Mouse (Mus musculus): ENCODE data around the gene Amdhd2. TPM values are rescaled to one million over a fixed set of nuclear protein-coding genes. Genes with fewer than 3 reads are reported as not detected.
A peak's percentile ranks its signal among the peaks of the same experiment; 100 is the strongest.
"Not testable (repeated sequence)": the region's sequence is repeated elsewhere in the genome, so short reads cannot be mapped to it uniquely, and the experiment has no call there.

Amdhd2 gene
- polyA plus RNA-seq, 1 experiment from 2014 or later = 27.1 TPM

GRCm38 (mm10) chr17:24141425-24141920 is 22.1 kb downstream of the Amdhd2 start:
- H3K9me3 ChIP-seq (ENCODE audit: control insufficient read depth, low read length) = no peaks in the 10 kb centered on the region
- H3K4me2 ChIP-seq (ENCODE audit: low read length) = peak overlapping the region; percentile 71
- under 1% methylated on average over 49 of the region's 57 CpGs for WGBS
- H3K4me3 ChIP-seq (ENCODE audit: low read depth, low read length) = peak overlapping the region; percentile 97
- peak overlapping the region; percentile 86 for H3K9ac ChIP-seq (ENCODE audit: low read length)
- H3K36me3 ChIP-seq (ENCODE audit: control insufficient read depth, insufficient read depth, low read length) = no peaks in the 10 kb centered on the region
- peak overlapping the region; percentile 81 for H3K27ac ChIP-seq (ENCODE audit: low read depth)
- H3K27me3 ChIP-seq (replicated peaks; ENCODE audit: control insufficient read depth, insufficient read depth, low read length) = no peaks in the 10 kb centered on the region
- DNase-seq (ENCODE audit: low spot score) (peak; percentile 95), ATAC-seq (replicated peaks; ENCODE audit: low FRiP score, low TSS enrichment, low read depth) (peak; percentile 97)
- peaks cover 18% of the 10 kb centered on the region for H3K4me1 ChIP-seq (replicated peaks; ENCODE audit: control insufficient read depth, insufficient read depth, low read length)

DNA sequence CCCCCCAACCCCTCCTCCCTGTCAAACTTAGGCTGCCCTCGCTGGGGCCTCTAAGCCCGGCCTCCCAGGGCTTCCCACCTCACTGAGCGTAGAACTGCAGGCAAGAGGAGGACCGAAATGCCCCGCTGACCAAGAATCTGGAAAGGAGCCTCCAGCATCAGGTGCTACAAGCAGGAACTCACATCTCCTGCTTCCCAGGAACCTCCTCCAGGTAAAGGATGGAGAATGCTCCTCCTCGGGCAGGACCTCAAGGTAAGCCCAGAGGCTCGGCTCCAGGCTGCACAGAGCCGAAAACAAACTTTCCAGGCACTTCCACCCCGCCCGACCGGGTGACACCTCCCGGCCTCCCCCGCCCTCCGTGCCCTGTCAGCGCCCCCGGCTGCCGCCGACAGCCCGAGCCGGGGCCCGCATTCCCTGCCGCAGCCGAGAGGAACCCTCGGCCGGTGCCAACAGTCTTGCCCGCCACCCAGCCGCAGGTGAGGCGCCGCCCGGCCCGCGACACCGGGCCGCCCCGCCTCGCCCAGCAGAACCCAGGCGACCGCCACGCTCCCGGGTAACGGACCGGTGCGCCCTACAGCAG is 22.6 kb downstream of the Amdhd2 start:
- no peaks in the 10 kb centered on the region for H3K36me3 ChIP-seq (ENCODE audit: control insufficient read depth, insufficient read depth, low read length)
- WGBS = under 1% methylated on average over 29 of the region's 43 CpGs
- peak overlapping the region; percentile 70 for H3K4me2 ChIP-seq (ENCODE audit: low read length)
- H3K27ac ChIP-seq (ENCODE audit: low read depth) = peak overlapping the region; percentile 81
- H3K27me3 ChIP-seq (replicated peaks; ENCODE audit: control insufficient read depth, insufficient read depth, low read length) = no peaks in the 10 kb centered on the region
- no peaks in the 10 kb centered on the region for H3K9me3 ChIP-seq (ENCODE audit: control insufficient read depth, low read length)
- peak overlapping the region; percentile 86 for H3K9ac ChIP-seq (ENCODE audit: low read length)
- ATAC-seq (replicated peaks; ENCODE audit: low FRiP score, low TSS enrichment, low read depth) = peak; percentile 61
- peaks cover 18% of the 10 kb centered on the region for H3K4me1 ChIP-seq (replicated peaks; ENCODE audit: control insufficient read depth, insufficient read depth, low read length)
- peak; percentile 73 for DNase-seq (ENCODE audit: low spot score)
- H3K4me3 ChIP-seq (ENCODE audit: low read depth, low read length) = peak overlapping the region; percentile 97

DNA sequence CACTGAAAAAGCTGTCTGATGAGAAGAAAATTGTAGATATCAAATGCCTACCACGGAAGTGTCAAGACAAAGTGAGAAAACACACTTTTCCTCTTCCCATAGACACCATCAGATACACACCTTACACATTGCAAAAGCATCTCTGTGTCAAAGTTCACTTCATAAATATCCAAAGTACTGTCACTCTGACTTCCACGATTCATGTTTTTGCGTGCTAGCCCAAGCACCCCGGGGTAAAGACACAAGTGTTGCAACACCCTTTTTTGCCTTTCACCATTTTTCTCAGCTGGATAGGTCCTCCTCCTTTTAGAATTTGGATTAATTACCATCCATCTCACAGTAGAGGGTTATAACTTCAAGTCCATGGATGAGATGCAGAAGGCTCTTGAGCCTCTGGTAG is 23.6 kb downstream of the Amdhd2 start:
- H3K4me2 ChIP-seq (ENCODE audit: low read length) = peak overlapping the region; percentile 70
- no peaks in the 10 kb centered on the region for H3K9me3 ChIP-seq (ENCODE audit: control insufficient read depth, low read length)
- WGBS = 90% methylated on average over 4 of the region's 4 CpGs
- H3K4me3 ChIP-seq (ENCODE audit: low read depth, low read length) = peak overlapping the region; percentile 97; the same call in 1 of the 2 replicates
- peaks cover 18% of the 10 kb centered on the region for H3K4me1 ChIP-seq (replicated peaks; ENCODE audit: control insufficient read depth, insufficient read depth, low read length)
- H3K36me3 ChIP-seq (ENCODE audit: control insufficient read depth, insufficient read depth, low read length) = no peaks in the 10 kb centered on the region
- DNase-seq (ENCODE audit: low spot score) = no peak
- H3K9ac ChIP-seq (ENCODE audit: low read length) = no peak overlapping the region
- no peak overlapping the region for H3K27ac ChIP-seq (ENCODE audit: low read depth)
- no peak for ATAC-seq (replicated peaks; ENCODE audit: low FRiP score, low TSS enrichment, low read depth)
- no peaks in the 10 kb centered on the region for H3K27me3 ChIP-seq (replicated peaks; ENCODE audit: control insufficient read depth, insufficient read depth, low read length)

DNA sequence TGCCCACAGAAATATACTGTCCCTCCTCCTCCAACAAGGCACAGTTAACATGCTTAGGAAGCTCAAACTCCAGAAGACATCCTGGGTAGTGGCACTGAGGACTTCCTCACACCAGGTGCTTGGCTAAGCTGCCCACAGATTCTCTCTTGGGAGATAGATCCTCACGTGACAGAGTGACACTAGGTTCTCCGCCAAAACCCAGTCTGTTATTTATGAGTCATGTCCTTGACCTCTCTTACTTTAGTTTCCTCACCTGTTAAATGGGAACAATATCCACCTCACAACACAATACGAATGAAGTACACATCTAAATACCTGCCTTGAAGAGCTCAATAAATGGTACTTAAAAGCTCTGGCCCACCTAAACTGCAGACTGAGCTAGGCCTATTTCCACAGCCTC is 24.3 kb downstream of the Amdhd2 start:
- H3K9me3 ChIP-seq (ENCODE audit: control insufficient read depth, low read length) = no peaks in the 10 kb centered on the region
- no peak for ATAC-seq (replicated peaks; ENCODE audit: low FRiP score, low TSS enrichment, low read depth)
- H3K4me2 ChIP-seq (ENCODE audit: low read length) = no peak overlapping the region
- no peak overlapping the region for H3K27ac ChIP-seq (ENCODE audit: low read depth)
- 80% methylated on average over 3 of the region's 3 CpGs for WGBS
- no peaks in the 10 kb centered on the region for H3K27me3 ChIP-seq (replicated peaks; ENCODE audit: control insufficient read depth, insufficient read depth, low read length)
- H3K9ac ChIP-seq (ENCODE audit: low read length) = no peak overlapping the region
- DNase-seq (ENCODE audit: low spot score) = no peak
- no peak overlapping the region for H3K4me3 ChIP-seq (ENCODE audit: low read depth, low read length)
- no peaks in the 10 kb centered on the region for H3K36me3 ChIP-seq (ENCODE audit: control insufficient read depth, insufficient read depth, low read length)
- H3K4me1 ChIP-seq (replicated peaks; ENCODE audit: control insufficient read depth, insufficient read depth, low read length) = peaks cover 18% of the 10 kb centered on the region

DNA sequence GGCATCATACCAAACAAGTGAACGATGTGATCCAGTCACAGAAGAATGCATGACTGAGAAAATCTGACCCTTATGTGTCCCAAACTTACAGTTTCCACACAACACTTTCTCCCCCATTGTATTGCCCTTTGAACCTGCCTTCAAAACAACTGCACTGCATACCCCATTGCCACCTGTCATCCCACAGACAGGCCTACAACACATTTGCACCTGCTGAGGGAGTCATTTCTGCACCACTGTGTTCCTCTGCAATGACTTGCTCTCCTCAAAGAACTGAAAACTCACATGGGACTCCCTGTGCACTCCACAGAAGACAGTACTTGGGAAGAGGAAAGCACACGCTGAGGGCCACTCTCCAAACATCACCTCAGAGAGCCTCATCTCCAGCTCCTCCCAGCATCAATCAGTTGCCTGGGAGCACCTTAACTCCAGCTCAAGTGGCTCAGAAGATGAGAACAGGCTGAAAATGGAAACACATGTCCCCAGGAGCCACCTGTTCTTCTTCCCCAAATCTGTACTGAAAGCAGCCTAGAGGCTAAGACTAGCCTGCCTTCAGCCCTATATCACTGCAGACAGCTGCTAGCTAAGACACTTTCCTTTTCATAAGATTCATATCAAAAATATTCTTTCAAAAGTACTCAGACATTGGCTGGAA is 26.2 kb downstream of the Amdhd2 start:
- peaks cover 18% of the 10 kb centered on the region for H3K4me1 ChIP-seq (replicated peaks; ENCODE audit: control insufficient read depth, insufficient read depth, low read length)
- DNase-seq (ENCODE audit: low spot score) = no peak

GRCm38 (mm10) chr17:24134062-24134461 is 29.5 kb downstream of the Amdhd2 start:
- no peaks in the 10 kb centered on the region for H3K9me3 ChIP-seq (ENCODE audit: control insufficient read depth, low read length)
- H3K4me1 ChIP-seq (replicated peaks; ENCODE audit: control insufficient read depth, insufficient read depth, low read length) = no peaks in the 10 kb centered on the region
- H3K4me2 ChIP-seq (ENCODE audit: low read length) = no peak overlapping the region
- H3K27ac ChIP-seq (ENCODE audit: low read depth) = no peak overlapping the region
- no peak overlapping the region for H3K4me3 ChIP-seq (ENCODE audit: low read depth, low read length)
- H3K9ac ChIP-seq (ENCODE audit: low read length) = no peak overlapping the region
- H3K27me3 ChIP-seq (replicated peaks; ENCODE audit: control insufficient read depth, insufficient read depth, low read length) = no peaks in the 10 kb centered on the region
- no peaks in the 10 kb centered on the region for H3K36me3 ChIP-seq (ENCODE audit: control insufficient read depth, insufficient read depth, low read length)
- ATAC-seq (replicated peaks; ENCODE audit: low FRiP score, low TSS enrichment, low read depth) (no peak), DNase-seq (ENCODE audit: low spot score) (no peak)

More for the DNA sequence above, 26.2 kb downstream of the Amdhd2 start:
- H3K27ac ChIP-seq (ENCODE audit: low read depth) = no peak overlapping the region
- H3K9ac ChIP-seq (ENCODE audit: low read length) = no peak overlapping the region
- H3K4me2 ChIP-seq (ENCODE audit: low read length) = no peak overlapping the region
- no peak overlapping the region for H3K4me3 ChIP-seq (ENCODE audit: low read depth, low read length)
- no peaks in the 10 kb centered on the region for H3K36me3 ChIP-seq (ENCODE audit: control insufficient read depth, insufficient read depth, low read length)
- no peak for ATAC-seq (replicated peaks; ENCODE audit: low FRiP score, low TSS enrichment, low read depth)
- WGBS = 73% methylated on average over 2 of the region's 2 CpGs
- no peaks in the 10 kb centered on the region for H3K9me3 ChIP-seq (ENCODE audit: control insufficient read depth, low read length)
- no peaks in the 10 kb centered on the region for H3K27me3 ChIP-seq (replicated peaks; ENCODE audit: control insufficient read depth, insufficient read depth, low read length)

DNA sequence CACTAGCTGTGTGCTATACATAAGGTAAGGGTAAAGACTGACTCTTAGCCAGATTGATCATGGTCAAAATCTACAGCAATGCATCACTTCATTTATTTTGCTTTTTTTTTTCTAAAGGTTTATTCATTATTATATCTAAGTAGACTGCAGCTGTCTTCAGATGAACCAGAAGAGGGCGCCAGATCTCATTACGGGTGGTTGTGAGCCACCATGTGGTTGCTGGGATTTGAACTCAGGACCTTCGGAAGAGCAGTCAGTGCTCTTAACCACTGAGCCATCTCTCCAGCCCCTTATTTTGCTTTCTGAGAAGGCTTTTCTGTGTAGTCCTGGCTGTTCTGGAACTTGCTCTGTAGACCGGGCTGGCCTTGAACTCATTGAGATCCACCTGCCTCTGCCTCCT is 30.6 kb downstream of the Amdhd2 start:
- not testable (repeated sequence) for H3K9ac ChIP-seq (ENCODE audit: low read length); DNase-seq (ENCODE audit: low spot score); H3K4me1 ChIP-seq (replicated peaks; ENCODE audit: control insufficient read depth, insufficient read depth, low read length); H3K9me3 ChIP-seq (ENCODE audit: control insufficient read depth, low read length); ATAC-seq (replicated peaks; ENCODE audit: low FRiP score, low TSS enrichment, low read depth); H3K4me3 ChIP-seq (ENCODE audit: low read depth, low read length); H3K4me2 ChIP-seq (ENCODE audit: low read length); H3K27me3 ChIP-seq (replicated peaks; ENCODE audit: control insufficient read depth, insufficient read depth, low read length); H3K36me3 ChIP-seq (ENCODE audit: control insufficient read depth, insufficient read depth, low read length); H3K27ac ChIP-seq (ENCODE audit: low read depth)
- WGBS = 91% methylated on average over 4 of the region's 4 CpGs

DNA sequence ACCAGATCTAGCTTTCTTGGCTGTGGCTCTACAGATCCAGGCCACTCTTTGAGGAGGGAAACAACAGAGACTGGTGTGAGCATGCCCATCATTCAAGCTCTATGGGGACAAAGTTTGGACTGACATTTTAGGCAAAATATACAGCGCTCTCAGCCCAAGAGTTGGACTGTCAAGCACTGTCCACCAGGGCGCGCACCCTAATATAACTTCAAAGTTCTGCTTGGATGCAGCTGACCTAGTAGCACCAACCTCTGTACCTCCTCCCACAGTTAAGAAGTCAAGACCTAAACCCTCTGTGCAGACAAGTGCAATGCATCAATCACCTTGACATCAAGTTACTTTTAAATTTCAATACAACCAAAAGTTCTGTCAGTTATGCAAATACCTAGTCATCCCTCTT is 32.0 kb downstream of the Amdhd2 start:
- Histone ChIP-seq H3K27ac (ENCODE audit: low read depth) (no peak overlapping the region), H3K36me3 (ENCODE audit: control insufficient read depth, insufficient read depth, low read length) (no peaks in the 10 kb centered on the region), H3K9me3 (ENCODE audit: control insufficient read depth, low read length) (no peaks in the 10 kb centered on the region), H3K4me3 (ENCODE audit: low read depth, low read length) (no peak overlapping the region), H3K4me2 (ENCODE audit: low read length) (no peak overlapping the region), H3K9ac (ENCODE audit: low read length) (no peak overlapping the region), H3K27me3 (replicated peaks; ENCODE audit: control insufficient read depth, insufficient read depth, low read length) (no peaks in the 10 kb centered on the region), H3K4me1 (replicated peaks; ENCODE audit: control insufficient read depth, insufficient read depth, low read length) (no peaks in the 10 kb centered on the region)
- no peak for ATAC-seq (replicated peaks; ENCODE audit: low FRiP score, low TSS enrichment, low read depth)
- 86% methylated on average over 3 of the region's 3 CpGs for WGBS
- no peak for DNase-seq (ENCODE audit: low spot score)

DNA sequence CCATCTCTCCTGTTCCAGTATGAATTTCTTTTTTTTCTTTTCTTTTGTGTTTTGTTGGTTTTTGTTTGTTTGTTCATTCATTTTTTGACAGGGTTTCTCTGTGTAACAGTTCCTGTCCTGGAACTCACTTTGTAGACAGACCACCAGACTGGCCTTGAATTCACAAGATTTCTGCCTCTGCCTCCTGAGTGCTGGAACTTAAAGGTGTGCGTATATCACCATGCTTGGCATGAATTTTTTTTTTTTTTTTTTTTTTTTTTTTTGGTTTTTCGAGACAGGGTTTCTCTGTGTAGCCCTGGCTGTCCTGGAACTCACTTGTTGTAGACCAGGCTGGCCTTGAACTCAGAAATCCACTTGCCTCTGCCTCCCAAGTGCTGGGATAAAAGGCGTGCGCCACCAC is 34.3 kb downstream of the Amdhd2 start:
- H3K4me1 ChIP-seq (replicated peaks; ENCODE audit: control insufficient read depth, insufficient read depth, low read length); H3K9ac ChIP-seq (ENCODE audit: low read length); H3K9me3 ChIP-seq (ENCODE audit: control insufficient read depth, low read length); H3K36me3 ChIP-seq (ENCODE audit: control insufficient read depth, insufficient read depth, low read length); H3K27ac ChIP-seq (ENCODE audit: low read depth); DNase-seq (ENCODE audit: low spot score); ATAC-seq (replicated peaks; ENCODE audit: low FRiP score, low TSS enrichment, low read depth); H3K27me3 ChIP-seq (replicated peaks; ENCODE audit: control insufficient read depth, insufficient read depth, low read length); H3K4me3 ChIP-seq (ENCODE audit: low read depth, low read length); H3K4me2 ChIP-seq (ENCODE audit: low read length): not testable (repeated sequence)
- WGBS = 85% methylated on average over 4 of the region's 4 CpGs
